Mouse (Mus musculus): Measurements from ENCODE around the gene N4bp1.

GRCm38 (mm10) chr8:86862837-86863236, 22.2 kb downstream of the N4bp1 start:
- TF ChIP-seq POLR2A (IDR thresholded peaks at IDR 0.05; ENCODE audit: low read depth, low read length): no peak
- no peak for TF ChIP-seq CTCF (conservative IDR thresholded peaks at IDR 0.05; ENCODE audit: insufficient read depth, insufficient read length, low read depth, low read length)
